Mouse (Mus musculus) adrenal gland, postnatal 14 days (tissue): Measurements from ENCODE around the gene Popdc3. TPM values are rescaled to one million over a fixed set of nuclear protein-coding genes. Genes with fewer than 3 reads are reported as not detected.
"Not testable (repeated sequence)": the region's sequence is repeated elsewhere in the genome, so short reads cannot be mapped to it uniquely, and the experiment has no call there.

Experiments used
- DNase-seq: peaks from one replicate; pipeline ENCODE4 v3.0.0; 2021; ENCODE audit warnings: mixed read lengths
- total RNA-seq: library from RNA; stranded (reverse); gene quantifications from 2 replicates; pipeline ENCODE4 v1.2.3, GENCODE M21; 2021

Popdc3 gene
- total RNA-seq, 1 experiment from 2014 or later, result 1.0 TPM

DNA sequence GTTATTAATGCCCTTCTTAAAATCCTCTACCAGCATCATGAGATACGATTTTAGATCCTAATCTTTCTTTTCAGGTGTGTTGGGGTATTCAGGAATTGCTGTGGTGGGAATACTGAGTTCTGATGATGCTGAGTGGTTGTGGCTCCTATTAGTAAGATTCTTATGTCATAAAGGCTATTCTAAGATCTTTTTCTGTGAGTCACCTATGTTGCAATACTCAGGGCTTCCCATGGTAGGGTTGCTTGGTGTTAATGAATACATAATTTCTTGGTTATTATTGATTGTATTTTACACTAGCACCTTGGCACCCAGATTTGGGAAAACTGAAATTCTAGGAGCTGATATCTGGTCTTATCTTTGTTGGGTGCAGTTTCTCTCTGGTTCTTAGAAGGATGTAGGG, 26.7 kb downstream of the Popdc3 start:
- DNase-seq, result no peak

DNA sequence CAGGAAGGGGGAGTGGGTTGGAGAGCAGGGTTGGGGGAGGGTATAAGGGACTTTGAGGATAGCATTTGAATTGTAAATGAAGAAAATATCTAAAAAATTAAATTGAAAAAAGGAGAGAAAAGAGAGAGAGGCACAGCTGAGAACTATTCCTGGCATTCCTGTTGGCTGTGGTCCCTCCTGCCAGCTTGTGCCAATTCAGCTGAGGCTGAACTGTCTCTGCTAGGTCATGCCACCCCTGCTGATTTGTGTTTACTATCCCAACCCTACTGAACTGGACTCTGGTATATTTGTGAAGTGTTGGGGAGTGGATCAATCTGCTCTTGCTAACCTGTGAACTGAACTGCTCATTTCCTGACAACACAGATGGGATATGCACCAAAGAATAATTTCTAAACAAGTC, 32.3 kb downstream of the Popdc3 start:
- no peak for DNase-seq

DNA sequence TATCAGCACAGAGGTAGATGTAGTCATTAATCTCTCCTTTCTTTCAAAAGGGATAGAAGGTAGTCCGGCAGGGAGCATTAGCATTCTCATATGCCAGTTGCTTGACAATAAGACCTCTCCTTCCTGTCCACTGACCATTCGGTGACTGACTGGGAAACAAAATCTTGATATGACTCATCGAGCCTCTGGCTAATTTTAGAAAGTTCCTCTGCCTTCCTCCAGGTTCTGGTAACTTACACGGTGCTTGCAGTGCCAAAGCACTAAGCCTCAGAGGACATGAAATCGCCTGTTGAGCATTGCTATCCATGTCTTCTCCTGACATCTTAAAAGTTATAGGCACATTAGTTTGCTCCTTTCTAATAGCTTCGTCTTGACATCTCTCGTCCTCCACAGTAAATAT, 38.8 kb downstream of the Popdc3 start:
- DNase-seq, result no peak

DNA sequence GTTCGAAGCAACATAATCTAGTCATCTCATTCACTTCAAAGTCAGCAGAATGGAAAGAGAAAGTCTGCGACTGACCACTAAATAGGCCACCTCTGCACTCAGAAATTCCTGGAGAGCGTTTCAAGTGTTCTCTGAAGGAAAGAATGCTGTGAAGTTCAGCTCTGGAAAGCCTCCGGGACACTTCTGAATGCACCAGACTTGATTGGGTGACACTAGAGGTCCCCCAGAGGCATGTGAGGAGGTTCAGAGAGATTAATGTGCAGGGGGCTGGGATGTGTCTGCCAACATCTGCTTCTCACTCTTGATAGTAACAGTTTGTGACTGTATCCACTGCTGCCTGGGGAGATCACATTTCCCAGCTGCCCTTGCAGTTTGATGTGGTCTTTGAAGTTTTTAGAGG, 52.1 kb downstream of the Popdc3 start:
- DNase-seq, result no peak

DNA sequence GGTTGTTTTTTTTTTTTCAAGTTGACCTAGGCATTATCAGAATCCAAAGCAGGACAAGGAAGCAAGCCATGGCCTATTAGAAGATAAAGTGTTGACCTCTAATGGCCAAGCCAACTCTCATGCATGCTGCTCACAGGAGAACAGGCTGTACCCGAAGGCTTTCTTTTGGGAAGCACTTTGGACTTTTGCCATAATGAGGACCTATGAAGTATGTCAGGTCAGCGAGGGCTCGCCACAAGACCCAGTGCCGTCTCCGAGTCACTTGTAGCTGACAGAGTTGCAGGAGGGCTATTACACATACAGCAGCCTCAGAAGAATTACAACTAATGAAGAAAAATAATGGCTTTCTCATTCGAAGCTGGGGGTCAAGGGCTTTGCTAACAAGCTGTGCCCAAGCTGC, 55.5 kb downstream of the Popdc3 start:
- DNase-seq, result no peak

DNA sequence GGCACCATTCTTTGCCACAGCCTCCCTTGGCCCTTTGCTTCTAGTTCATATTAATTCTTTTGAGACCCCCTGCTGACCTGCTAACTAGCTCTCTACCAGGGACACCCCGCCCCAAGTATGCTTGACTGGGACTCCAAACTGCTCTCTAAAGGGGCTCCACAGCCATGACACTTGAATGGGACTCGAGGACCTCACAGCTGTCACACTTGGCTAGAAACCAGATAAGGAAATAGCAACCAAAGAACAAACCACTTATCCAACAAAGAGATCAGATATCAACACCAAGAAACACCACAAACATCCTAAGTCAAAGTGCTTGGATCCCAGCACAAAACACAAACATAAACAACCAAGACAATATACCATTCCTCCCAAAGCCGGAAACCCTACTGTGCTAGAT, 58.4 kb downstream of the Popdc3 start:
- no peak for DNase-seq

DNA sequence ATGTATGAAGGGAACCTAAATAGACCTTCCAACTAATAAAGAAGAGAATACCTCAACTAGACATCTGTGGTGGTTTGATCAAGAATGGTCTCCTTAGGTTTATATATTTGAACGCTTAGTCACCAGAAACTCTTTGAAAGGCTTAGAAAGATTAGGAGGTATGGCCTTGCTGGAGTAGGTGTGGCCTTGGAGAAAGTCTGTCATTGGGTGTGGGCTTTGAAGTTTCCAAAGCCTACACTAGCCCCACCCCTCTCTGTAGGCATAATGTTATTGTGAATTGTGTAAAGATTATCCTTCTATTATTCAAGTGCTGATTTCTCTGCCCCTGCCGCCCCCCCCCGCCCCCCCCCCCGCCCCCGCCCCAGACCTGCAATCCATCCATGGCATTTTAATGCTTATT, 59.6 kb downstream of the Popdc3 start:
- DNase-seq, result no peak

DNA sequence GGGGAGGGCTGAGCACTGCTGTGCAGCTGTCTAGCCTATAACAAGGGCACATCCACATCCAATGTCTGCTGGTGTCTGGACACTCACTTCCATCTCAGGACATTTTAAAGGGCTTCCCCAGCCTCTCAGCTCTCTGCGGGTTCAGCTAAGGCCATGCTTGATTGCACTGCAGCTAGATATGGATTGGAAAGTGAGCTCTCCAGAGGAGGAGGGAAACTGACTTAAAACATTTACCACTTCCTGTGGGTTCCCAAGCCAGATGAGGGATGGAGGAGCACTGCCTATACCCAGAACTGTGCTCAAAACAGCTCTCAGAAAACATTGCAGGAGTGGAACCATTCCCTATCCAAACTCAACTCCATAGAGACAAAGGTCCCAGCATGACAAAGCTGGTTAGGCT, 82.6 kb downstream of the Popdc3 start:
- DNase-seq, result no peak

DNA sequence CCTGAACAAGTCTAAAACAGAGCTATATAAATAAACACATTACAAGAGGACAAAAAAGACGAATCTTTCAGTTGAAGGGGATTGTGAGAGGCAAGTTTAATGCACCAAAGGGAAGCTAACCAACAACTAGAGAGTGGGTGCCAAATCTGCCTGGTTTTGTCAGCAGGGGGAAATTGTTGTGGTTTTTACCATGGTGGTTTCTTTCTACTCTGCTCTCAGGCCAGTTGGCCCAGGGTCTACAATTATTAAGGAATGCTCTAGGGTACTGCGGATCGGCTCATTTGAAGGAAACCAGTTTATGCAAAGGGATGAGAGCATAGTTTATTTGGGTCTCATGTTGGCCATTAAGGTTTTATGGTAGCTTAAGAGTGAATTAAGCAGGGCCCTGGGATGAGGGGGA, 84.2 kb downstream of the Popdc3 start:
- DNase-seq, result no peak

DNA sequence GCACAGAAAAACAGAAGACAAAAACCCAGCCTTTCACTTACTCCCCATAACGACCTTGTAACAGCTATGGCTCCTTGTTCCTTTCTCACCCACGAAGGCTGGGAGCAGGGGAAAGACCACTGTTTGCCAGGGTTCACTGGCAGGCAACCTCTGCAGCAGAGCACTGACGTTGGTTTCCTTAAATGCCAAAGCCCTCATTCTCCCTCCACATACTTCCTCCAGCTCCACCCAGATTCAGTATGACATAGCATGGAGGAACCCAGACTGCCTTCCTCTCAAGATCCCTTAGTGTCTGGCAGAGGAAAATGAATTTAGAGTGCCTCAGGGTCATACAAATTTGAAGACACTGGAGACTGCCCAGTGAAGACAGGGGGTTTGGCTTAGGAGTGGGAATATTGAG, 98.6 kb downstream of the Popdc3 start:
- no peak for DNase-seq

DNA sequence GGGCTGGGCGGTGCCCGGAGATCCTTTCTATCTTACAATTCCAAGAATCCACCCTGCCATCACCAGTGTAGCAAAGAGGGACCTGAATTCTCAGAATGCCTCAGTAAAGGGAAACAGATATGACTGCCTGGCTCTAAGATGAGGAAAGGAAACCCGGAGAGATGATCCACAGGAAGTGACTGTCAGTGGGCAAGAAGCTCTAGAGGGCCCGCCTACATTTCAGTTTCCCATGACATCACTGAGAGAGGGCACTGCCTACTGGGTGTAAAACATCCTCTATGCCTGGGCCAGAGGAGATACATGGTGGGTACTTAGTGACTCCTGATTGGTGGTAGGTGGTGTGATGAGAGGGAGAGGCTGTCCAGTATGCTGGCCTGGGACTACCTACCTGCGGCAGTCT, 99.1 kb downstream of the Popdc3 start:
- DNase-seq, result no peak

DNA sequence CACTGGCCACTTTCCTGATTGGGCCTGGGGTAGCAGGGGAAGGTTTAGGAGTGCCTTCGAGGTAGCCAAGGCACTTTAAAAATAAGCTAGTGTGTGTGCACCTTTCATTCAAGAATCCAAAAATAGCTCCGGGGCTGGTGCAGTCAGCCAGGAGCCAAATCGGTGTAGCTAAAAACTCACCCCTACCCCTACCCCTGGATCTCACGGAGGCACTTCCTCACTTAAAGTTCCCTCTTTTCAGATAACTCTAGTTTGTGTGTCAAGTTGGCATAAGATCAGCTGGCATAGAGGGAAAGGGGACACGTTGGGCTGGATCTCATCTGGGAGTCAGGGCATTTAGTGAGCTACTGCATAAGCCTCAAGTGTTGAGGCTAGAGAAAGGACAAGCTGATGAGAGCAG, 107.8 kb downstream of the Popdc3 start:
- DNase-seq, result no peak

DNA sequence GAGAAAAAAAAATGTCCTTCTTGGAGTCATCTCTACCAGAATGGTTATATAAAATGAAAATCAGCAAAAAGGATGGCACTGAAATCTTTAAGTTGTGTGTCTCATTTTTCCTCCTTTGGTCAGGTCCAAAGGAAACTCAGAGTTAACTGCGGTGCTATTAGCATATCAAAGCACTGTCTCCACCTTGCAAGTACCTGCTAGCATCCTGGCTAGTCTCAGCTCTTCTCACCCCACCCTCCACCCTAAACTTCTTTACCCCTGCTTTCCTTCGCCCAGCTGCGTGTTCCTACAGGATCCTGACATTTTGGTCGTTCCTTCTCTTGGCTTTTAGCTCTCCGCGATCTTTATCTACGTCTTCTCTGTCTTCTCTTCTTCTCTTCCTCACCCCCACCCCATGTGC, 110.5 kb downstream of the Popdc3 start:
- no peak for DNase-seq

DNA sequence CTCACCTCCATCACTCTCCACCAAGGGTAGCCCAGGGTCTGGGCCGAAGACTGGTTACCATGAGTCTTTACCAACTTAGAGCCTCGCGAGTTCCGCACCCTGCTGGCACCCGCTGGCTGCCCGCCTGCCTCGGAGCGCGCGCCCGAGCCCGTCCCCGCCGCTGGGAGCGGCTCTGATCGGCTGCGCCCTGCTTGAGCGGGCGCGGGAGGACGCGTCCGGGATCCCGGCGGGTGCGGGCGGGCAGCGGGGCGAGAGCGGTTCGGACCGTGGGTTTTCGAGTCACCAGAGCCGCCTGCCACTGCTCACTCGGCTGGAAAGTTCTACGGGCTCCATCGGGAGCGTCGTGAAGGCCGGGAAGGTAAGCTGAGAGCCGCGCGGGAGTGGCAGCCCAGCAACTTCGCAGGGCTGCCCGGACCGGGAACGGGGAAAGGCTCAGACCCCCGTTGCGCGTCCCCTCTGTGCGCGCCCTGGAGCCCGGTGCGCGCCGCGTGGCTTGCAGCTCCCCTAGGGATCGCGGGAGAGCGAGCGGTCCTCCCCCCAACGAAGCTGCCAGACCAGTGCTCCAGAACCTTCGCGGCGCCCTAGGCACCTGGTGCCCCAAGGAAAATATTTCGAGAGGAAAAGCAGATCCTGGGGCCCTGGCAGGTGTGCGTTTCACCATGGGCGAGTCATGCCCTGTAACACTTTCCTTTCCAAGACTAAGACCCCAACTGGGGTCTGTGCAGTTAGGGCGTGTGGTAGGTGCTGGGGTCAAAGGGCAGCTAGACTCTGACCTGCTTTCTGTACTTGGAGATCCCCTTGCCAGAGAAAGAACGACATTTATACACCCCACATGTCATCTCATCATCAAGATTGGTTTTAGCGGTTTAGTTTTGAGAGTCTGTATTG, 111.6 kb downstream of the Popdc3 start:
- peak; percentile 44 for DNase-seq

DNA sequence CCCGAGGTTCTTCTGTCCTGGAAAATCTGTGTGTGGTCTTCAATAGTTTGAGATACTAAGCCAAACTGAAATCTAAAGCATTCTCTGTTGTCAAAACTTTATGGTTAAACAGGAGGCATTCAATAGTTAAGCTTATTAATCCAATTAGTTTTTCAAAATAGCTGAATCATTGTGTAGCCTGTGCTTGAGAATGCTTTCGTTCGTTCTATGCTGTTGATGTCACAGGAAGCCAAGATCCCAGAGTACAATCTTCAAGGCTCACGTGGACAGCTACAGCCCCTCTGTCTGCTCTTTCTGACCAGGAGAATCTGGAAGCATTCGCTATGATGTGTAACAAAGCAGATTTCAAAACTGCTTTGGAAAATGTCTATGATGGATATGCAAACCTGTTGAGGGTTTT, 112.7 kb downstream of the Popdc3 start:
- DNase-seq, result no peak

DNA sequence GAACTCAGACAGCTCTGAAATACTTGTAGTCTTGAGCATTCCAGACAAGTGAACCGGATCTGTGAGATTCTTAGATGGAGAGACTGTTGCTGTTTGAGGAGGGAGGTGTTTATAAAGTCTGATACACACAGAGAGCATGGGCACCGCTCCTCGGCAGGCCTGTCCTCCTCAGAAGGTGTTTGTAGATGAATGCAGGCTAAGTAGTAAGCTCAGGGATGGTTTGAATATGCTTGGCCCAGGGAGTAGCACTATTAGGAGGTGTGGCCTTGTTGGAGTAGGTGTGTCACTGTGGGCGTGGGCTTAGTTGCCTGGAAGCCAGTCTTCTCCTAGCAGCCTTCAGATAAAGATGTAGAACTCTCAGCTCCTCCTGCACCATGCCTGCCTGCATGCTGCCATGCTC, 114.3 kb downstream of the Popdc3 start:
- not testable (repeated sequence) for DNase-seq

DNA sequence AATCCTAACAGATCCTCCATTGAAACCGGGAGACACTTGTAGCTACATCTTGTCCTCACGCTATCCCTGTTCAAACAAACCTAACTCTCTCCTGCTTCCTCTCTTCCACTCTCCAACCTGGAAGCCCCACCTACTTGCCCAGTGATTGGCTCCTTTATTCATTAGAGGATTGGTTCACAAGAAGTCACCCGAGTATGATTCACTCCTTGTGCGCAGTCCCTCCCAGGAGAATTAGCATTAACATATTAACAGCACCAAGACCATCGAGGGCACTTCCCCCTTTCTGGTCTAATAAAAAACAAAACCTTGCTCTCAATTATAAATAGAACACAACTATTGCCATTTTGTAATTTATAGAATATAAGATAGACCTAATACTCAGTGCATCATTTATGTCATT, 117.2 kb downstream of the Popdc3 start:
- no peak for DNase-seq

DNA sequence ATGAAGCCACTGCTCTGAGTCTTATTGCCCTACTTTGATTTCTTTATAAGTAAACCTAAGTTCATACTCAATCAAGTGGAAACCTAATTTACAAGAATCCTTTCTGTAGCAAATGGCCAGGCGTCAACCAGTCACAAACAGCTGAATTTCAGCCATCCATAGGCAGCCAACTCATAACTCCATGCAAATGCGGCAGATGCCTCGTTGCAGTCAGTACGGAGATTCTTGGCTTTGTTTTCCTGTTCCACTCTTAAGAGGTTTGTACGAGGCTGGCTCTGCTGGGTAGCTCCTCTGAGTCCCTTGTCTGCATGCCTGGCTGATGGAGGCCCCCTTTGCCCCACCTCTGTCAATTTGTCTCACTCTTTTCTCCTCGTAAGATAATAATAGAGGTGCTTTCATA, 120.6 kb downstream of the Popdc3 start:
- no peak for DNase-seq

DNA sequence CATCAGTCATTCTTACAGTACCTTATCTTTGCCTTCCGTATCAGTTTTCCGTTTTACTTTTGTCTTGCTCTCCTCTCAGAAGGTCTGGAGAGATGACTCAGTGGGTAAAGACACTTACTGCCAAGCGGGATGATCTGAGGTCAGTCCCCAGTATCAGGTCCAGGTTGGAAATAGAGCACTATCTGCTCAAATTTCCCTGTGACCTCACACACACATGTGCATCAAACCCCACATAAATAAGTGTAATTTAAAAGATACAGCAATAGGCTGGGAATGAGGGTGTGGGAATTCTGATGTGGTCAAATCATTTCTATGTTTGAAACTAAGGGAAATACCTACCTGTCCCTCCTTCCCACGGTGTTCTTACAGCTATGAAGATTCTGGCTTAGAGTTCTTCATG, 121.6 kb downstream of the Popdc3 start:
- no peak for DNase-seq

DNA sequence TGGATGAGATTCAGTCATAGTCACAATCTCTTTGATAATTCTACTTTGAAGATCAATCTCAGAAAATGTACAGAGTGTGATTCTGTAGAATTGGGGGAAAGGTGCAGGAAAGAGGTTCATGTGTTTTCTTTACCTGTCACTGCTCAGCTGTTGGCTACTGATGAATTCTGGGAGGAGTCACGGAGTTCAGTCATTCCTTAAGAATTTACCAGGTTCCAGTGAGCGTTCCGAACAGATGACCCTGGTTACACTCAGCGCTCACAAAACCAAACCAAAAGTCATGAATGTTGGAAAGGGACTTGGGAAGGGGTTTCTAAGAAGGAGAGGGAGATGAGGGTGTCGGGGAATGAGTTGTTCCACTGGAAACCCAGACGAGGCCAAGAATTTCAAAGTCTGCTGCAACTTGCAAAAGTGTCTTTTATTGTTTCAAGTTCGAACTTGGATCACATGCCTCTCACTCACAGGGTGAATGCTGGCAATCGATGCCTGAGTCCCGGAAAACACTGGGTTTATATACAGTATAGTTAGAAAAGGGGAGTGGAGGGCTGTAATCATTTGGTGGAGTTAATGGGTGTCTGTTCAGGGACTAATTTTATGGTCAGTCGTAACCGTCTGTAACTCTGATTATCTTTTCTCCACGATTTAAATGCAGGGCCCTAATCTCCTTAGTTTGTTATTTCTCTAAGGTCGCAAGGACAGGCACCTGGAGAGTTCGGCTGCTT, 125.6 kb downstream of the Popdc3 start:
- no peak for DNase-seq

DNA sequence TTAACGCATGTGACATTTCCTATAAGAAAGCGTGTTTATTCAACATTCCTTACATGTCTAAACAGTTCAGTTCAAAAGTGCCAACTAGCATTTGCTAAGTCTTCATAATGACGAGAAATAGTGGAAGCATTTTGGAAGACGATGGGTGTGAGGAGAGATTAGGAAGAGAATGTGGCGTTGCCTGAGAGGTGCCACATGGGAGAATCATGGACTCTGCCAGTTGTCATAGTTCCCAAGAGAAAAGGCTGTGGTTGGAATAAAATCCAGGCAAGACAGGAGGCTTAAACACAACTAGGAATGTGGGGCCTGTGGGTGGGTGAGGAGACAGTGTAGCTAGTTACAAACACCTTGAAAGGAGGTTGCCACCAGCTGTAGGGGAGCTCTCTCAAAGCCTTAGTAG, 127.3 kb downstream of the Popdc3 start:
- no peak for DNase-seq

DNA sequence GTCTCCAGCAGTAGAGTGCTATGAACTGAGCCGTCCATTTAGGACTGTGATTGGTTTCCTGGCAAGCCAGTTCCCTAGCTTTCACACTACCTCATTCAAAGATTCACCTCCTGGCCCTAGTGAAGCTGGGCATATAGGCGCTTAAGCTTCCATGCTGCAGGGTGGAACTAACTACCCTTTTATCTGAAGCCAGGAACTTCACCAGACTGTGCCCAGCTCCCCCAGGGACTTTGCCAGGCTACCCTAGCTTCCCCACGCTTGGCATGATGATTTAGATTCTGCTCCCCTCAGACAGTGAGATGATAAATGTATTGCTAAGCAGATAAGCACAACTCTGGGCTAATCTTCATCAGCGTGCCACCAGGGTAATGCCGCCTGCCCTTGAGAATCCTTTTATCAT, 133.2 kb downstream of the Popdc3 start:
- no peak for DNase-seq

DNA sequence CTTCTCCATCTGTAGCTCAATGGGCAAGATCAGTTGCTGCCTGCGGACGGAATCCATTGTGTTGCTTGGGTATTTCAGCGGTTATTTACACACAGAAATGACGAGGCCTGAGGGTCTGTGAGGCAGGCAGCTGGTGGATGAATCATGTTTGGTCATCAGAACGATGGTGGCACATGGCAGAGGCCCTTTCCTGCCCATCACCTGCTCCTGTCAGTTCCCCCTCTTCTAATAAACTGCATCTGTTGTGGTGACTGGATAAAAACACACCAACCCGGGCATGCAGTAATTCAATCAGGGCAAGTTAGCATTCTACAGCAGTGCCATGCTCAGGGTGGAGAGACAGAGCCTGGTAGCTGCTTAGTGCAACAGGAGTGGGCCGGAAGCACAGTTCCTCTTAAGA, 133.7 kb downstream of the Popdc3 start:
- no peak for DNase-seq

DNA sequence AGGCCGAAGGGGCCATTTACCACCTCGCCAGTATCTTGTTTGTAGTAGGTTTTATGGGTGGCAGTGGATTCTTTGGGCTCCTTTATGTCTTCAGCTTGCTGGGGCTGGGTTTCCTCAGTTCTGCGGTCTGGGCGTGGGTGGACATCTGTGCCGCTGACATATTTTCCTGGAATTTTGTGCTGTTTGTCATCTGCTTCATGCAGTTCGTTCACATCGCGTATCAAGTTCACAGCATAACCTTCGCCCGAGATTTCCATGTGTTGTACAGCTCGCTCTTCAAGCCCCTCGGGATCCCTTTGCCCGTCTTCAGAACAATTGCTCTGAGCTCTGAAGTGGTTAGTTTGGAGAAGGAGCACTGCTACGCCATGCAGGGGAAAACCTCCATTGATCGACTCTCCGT, 137.0 kb downstream of the Popdc3 start:
- DNase-seq, result no peak
